Mouse (Mus musculus) lung, postnatal 0 days (tissue): ENCODE data around the gene Cabcoco1.

ENCODE experiments used
- CTCF ChIP-seq: IDR thresholded peaks from 2 replicates; pipeline ENCODE4 v1.5.1; 2016; ENCODE audit warnings: antibody characterized with exemption, mild to moderate bottlenecking
- EP300 ChIP-seq: IDR thresholded peaks from 2 replicates; pipeline ENCODE4 v1.6.1; 2016; ENCODE audit warnings: antibody characterized with exemption, mild to moderate bottlenecking, control low read depth

DNA sequence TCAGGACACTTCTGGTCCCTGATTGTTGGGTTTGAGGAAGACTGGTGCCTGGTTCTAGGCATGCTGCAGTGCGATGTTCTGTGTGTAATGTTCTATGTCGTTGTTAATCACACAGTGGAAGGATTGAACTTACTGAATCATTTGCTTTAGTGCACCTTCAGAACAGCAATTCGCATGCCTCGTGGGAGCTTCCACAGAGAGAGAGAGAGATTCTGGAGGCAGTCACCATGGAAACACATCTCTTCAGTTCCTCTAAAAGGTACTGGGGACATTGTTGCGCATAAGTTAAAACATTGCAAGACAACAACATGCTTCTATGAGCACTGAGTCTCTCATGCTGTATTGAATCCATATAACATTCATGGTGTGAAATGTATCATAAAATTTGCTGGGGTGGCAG is 20.6 kb upstream of the Cabcoco1 start:
- no peak for TF ChIP-seq CTCF
- TF ChIP-seq EP300, result no peak
